Mouse (Mus musculus): ENCODE measurements around the gene Wfdc13.
A peak's percentile ranks its signal among the peaks of the same experiment; 100 is the strongest.

DNA sequence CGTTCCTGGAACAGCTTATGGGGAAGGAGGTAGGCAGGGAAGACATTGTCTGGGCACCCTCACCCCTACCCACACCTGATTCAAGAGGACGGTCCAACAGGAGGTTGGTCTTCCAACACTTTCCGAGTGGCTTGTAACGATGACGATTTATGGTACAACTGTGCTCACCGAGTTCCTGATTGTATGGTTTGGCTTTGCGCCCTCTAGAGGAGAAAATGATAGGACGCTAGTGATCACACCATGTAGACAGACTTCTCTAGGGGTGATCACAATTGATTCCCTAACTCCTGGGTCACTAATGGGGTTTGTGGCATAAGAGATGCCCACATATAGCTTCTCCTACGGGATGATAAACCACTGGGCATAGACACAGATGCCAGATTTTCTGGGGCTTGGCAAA is 49.6 kb upstream of the Wfdc13 start:
- TF ChIP-seq POLR2A (IDR thresholded peaks at IDR 0.05; ENCODE audit: low read depth, low read length) = no peak
- TF ChIP-seq CTCF (conservative IDR thresholded peaks at IDR 0.05 in 1 of 2, IDR thresholded peaks at IDR 0.05 in 1 of 2; ENCODE audit: low read depth in 2 of 2, low read length in 2 of 2) = peak; percentile 11 to 57; a peak in 3 of 4 replicates
- TF ChIP-seq EP300 (IDR thresholded peaks at IDR 0.05; ENCODE audit: low read length) = no peak

All from CH12.LX (cell line).